Mouse (Mus musculus) inflammation-experienced regulatory T-cells, adult 6 months (primary cell): ENCODE data around the gene Nup62. TPM values are rescaled to one million over a fixed set of nuclear protein-coding genes. Genes with fewer than 3 reads are reported as not detected.
A peak's percentile ranks its signal among the peaks of the same experiment; 100 is the strongest.

Source experiments
- ATAC-seq: one replicate; pipeline ENCODE4 v1.8.0; 2017
- polyA plus RNA-seq, 3 experiments: library from polyadenylated mRNA; unstranded; fragments of 100-300 nt; shearing (Covaris generic); gene quantifications; one replicate each; pipeline ENCODE4 v1.2.1; 2017

Gene Nup62
- polyA plus RNA-seq, 3 experiments from 2014 or later = 30.8 to 60.2 (median 32.2) TPM

DNA sequence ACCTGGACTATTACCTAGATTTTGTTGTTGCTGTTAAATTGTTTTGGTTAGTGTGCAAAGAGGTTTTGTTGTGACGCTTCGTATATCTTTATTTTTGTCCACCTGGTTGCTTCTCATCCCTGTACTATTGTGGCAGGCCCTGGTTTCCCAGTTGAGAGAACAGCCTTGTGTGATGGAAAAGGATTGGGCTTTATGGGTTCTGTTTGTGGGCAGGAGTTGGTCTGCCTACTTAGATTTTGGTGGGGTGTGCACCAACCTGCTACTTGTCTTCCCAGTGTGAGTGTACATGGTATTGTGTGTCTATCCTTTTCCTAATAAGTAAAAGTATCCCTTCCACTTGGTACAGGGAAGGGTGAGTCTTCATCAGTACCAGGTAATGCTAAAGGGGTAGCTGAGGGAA is 3.5 kb downstream of the Nup62 start:
- ATAC-seq = no peak

DNA sequence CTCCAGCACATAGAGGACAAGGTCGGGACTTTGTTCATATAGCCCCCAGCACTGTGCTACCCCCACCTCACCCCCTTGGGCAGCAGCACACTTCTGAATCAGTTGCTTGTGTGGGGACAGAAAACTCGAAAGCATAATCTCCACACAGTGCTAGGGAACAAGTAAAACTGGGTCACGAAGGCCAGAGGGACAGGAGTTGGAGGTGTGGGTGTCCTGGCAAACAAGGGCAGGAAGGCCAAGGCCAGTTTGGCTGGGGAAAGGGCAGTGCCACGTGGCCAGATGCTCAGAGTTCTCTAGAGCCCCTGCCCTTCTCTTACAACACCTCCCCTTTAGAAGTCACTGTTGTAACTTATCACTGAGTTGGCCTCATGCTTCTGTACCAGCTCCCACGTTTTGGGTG is 4.0 kb downstream of the Nup62 start:
- no peak for ATAC-seq

GRCm38 (mm10) chr7:44820525-44820924 is 4.6 kb downstream of the Nup62 start:
- ATAC-seq = no peak

- no peak for ATAC-seq
Measured at GRCm38 (mm10) chr7:44821666-44822448, 6.0 kb downstream of the Nup62 start.

GRCm38 (mm10) chr7:44823409-44823808 is 7.5 kb downstream of the Nup62 start:
- no peak for ATAC-seq

- ATAC-seq = peak; percentile 88
Measured at GRCm38 (mm10) chr7:44824872-44825271, 9.0 kb downstream of the Nup62 start.

DNA sequence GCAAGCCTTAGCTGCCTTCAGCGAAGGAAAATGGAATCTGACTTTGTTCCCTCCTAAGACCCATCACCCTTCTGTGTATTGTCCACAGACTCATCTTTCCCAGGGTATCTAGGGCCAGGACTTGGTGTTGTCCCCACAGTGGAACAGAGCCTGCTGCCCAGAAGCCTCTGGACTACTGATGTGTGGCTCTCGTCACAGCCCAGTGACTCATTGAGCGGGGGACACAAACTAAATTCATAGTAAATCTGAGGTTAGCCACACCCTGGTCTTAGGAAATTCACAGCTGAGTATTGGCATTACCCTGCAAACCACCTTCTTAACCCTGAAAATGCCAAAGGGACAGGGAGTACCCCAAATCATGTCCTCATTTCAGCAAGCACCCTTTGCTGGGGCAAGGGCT is 10.9 kb downstream of the Nup62 start:
- ATAC-seq = no peak

GRCm38 (mm10) chr7:44828706-44829105 is 12.8 kb downstream of the Nup62 start:
- ATAC-seq = no peak

DNA sequence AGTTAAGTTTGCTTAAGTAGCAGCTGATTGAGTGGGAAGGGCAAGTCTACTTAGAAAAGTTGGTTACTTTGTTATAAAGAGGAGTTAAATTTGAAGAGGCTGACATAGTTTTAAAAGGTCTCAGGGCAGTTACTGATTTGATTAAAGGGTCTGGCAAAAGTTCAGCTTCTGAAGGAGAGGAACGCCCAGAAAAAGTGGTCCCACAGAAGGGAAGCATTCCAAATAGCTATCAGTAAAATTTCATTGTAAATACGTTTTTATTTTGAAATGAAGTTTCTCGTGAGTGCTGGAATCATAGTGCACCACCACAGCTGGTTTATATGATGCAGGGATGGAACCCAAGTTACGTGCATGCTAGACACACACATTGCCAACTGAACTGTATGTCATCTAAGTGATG is 16.9 kb downstream of the Nup62 start:
- ATAC-seq = no peak

DNA sequence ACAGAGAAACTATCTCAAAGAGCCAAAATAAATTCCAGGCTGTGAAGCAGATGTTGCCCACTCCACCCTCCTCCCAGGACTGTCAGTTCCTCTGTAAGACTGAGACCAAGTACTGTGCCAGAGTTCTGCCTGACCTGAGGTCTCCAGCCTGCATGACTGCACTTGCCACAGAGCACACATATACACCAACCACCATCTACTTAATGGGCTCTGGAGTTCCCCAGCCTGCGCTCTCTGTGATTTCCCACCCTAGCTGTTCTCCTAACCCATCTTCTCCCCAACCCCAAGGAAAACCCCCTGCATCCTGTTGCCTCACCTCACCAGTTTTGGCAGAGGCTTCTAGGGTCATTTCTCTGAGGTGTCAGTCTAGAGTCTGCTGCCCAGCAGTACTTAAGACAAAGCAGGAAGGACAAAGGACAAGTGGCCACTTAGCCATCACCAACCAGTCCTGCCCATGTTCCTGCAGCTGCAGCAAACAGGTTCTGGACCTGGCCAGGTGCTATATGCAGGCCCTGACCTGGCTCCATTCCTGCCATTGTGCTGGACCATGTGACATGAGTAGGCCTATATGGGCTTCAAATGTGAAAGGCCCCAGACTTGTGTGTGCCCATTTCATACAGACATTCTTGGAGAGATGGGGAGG is 19.6 kb downstream of the Nup62 start:
- no peak for ATAC-seq

GRCm38 (mm10) chr7:44836016-44836404 is 20.1 kb downstream of the Nup62 start:
- ATAC-seq = no peak

- no peak for ATAC-seq
Measured at GRCm38 (mm10) chr7:44836423-44837053, 20.6 kb downstream of the Nup62 start.

GRCm38 (mm10) chr7:44838073-44838472 is 22.2 kb downstream of the Nup62 start:
- no peak for ATAC-seq

- peak; percentile 35 for ATAC-seq
Measured at GRCm38 (mm10) chr7:44839171-44839490, 23.2 kb downstream of the Nup62 start.

GRCm38 (mm10) chr7:44839491-44840191 is 23.8 kb downstream of the Nup62 start:
- ATAC-seq = peak; percentile 73

DNA sequence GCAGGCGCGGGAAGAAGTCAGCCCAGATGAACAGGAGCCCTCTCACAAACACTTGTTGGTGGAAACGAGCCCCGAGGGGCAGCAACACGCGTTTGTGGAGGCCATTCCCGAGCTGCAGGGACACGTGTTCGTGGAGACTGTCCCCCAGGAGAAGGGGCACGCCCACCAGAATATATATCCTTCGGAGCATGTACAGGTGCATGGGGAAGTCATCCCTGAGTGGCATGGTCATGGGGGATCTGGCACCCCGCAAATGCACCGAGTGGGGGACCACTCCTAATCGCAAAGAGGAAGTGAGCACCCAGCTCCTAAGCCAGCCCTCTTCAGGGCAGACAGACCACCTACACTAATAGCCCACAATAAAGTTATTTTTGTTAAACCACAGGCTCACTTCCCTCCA is 24.5 kb downstream of the Nup62 start:
- ATAC-seq = no peak

GRCm38 (mm10) chr7:44841825-44842463 is 26.1 kb downstream of the Nup62 start:
- no peak for ATAC-seq

- ATAC-seq = no peak
Measured at GRCm38 (mm10) chr7:44845006-44845405, 29.1 kb downstream of the Nup62 start.

DNA sequence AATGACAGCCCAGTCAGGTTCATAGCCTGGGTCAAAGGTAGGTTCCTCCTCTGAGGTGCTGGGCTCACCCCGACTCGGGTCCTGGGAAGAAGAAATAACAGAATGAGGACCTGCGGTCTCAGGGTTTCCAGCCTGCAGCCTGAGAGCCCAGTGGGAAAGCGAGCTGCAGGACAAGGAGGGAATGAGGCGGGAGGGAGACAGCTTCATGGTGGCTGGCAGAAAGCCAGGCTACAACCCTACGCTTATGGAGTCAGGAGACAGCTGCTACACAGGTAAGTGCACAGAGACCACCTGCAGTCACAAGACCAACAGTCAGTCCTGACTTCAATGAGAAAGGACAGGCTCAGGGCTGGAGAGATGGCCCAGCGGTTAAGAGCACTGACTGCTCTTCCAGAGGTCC is 30.9 kb downstream of the Nup62 start:
- no peak for ATAC-seq

DNA sequence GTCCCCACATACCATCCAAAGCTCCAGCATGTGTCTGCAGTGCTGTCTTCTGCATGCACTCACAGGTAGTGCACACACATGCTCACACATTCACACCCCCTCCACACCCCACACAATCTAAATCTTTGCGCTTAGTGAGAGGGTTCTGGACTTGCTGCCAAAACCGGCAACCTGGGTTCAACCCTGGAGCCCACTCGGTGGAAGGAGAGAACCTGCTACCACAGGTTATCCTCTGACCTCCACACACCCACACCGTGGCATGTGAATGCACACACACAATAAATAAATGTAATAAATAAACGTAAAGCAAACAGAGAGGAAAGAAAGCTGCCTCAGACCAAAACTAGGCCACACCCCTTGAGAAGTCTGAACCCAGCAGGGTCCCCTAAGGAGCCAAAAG is 31.9 kb downstream of the Nup62 start:
- ATAC-seq = no peak

DNA sequence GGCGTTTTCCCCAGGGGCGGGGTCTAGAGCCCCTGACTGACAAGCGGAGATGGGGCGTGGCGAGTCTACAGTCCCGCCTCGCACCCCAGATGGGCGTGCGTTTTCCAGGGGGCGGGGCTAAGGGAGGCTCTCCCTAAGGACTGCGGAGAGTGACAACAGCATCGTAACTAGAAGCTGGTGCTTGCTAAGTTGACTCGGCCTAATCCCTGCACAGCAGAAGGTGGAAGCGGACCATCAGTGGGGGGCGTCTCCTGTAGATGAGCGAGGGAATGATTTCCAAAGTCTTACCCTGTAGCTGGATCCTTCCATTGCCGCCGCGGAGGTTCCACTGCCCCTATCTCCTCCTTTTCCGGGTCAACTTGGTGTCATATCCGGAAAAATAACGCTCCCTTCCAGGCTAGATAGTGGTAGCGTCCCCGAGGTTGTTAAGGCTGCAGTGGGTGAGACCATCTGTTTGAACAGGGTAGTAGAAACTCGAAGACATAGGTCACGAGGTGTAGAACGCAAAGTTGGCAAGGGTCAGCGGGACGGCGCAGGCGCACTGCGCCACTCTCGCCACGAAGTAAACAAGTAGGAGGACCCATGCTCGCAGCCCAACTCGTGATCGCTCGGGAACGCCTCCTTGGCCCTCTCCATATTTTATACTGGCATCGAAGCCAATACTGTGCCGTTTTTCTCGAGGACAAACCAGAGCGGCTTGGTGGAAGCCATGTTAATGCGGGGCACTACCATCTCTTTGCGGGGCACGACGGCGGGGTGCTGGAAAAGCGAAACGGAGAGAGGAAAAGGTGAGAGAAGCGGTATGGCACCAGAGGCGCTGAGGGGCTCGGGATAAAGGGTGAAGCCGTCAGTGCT is 32.9 kb downstream of the Nup62 start, which contains the start of the genes Akt1s1 and Tbc1d17:
TSS of gene Akt1s1 (plus strand) at position 431 of the 855 bp plus-strand sequence.
TSS of gene Tbc1d17 (minus strand) at position 519 of the 855 bp plus-strand sequence.
- ATAC-seq = peak; percentile 78
